Mouse (Mus musculus): Measurements from ENCODE around the gene Mrpl40. TPM values are rescaled to one million over a fixed set of nuclear protein-coding genes. Genes with fewer than 3 reads are reported as not detected.
"Not testable (repeated sequence)": the region's sequence is repeated elsewhere in the genome, so short reads cannot be mapped to it uniquely, and the experiment has no call there.

The Mrpl40 gene
- polyA plus RNA-seq, 1 experiment = 15.6 TPM

DNA sequence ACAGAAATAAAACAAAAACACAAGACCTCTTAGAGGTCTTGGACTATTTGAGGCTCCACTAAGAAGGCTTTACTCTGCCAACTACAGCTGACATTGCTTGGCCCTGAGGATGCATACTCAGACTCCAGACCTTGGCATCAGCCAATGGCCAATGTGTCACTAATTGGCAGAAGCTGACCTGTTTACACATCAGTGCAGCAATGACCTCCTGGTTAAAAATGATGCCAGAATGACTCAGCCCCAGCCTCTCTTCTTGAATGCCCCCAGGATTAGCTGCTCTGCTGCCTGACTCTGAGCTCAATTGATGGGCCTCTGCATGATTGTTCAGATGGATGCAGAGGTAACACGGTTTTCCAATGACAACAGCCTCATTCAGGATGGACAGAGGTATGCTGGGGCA lies 16.5 kb downstream of the Mrpl40 start:
- 68% methylated on average over 1 of the region's 1 CpGs for WGBS
- DNase-seq = no peak
- TF ChIP-seq POLR2A (IDR thresholded peaks at IDR 0.05; ENCODE audit: control insufficient read depth, extremely low read depth, insufficient read depth, low read length, poor library complexity) = no peak

DNA sequence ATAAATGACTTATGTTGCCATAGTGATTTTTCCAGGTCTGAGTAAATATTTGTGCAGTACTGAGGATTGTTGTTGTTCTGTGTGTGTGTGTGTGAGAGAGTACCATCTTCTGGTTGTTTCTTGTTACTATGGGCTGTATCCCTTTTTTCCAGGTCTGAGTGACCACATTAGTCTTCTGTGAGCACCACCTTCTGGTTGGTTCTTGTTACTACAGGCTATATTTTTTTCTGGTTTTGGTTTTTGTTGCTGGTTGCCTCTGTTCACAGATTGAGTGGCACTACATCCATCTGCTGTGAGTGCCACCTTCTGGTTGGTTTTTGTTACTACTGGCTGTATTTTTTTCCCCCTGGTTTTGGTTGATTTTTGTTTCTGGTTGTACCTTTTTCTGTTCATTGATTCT lies 18.1 kb downstream of the Mrpl40 start:
- peak; percentile 37 for DNase-seq
- TF ChIP-seq CTCF (IDR thresholded peaks at IDR 0.05; ENCODE audit: borderline replicate concordance, control insufficient read depth, extremely low read depth, insufficient read depth, low read length, poor library complexity) (no peak), POLR2A (IDR thresholded peaks at IDR 0.05; ENCODE audit: control insufficient read depth, extremely low read depth, insufficient read depth, low read length, poor library complexity) (no peak)
- no peaks in the 10 kb centered on the region for H3K4me1 ChIP-seq (replicated peaks; ENCODE audit: control insufficient read depth, insufficient read depth, low read length)
- no peak overlapping the region for H3K27ac ChIP-seq (ENCODE audit: control insufficient read depth, insufficient read depth, low read length)
- H3K36me3 ChIP-seq (ENCODE audit: control insufficient read depth, insufficient read depth, low read length) = no peaks in the 10 kb centered on the region
- H3K27me3 ChIP-seq (ENCODE audit: control insufficient read depth, insufficient read depth, low read length) = no peaks in the 10 kb centered on the region
- no peak overlapping the region for H3K4me3 ChIP-seq (ENCODE audit: control insufficient read depth, insufficient read depth, low read length)

More for the DNA sequence above, 16.5 kb downstream of the Mrpl40 start:
- no peak overlapping the region for H3K27ac ChIP-seq (ENCODE audit: control insufficient read depth, insufficient read depth, low read length)
- no peak overlapping the region for H3K4me3 ChIP-seq (ENCODE audit: control insufficient read depth, insufficient read depth, low read length)
- H3K36me3 ChIP-seq (ENCODE audit: control insufficient read depth, insufficient read depth, low read length) = no peaks in the 10 kb centered on the region
- H3K4me1 ChIP-seq (replicated peaks; ENCODE audit: control insufficient read depth, insufficient read depth, low read length) = no peaks in the 10 kb centered on the region
- no peaks in the 10 kb centered on the region for H3K27me3 ChIP-seq (ENCODE audit: control insufficient read depth, insufficient read depth, low read length)

DNA sequence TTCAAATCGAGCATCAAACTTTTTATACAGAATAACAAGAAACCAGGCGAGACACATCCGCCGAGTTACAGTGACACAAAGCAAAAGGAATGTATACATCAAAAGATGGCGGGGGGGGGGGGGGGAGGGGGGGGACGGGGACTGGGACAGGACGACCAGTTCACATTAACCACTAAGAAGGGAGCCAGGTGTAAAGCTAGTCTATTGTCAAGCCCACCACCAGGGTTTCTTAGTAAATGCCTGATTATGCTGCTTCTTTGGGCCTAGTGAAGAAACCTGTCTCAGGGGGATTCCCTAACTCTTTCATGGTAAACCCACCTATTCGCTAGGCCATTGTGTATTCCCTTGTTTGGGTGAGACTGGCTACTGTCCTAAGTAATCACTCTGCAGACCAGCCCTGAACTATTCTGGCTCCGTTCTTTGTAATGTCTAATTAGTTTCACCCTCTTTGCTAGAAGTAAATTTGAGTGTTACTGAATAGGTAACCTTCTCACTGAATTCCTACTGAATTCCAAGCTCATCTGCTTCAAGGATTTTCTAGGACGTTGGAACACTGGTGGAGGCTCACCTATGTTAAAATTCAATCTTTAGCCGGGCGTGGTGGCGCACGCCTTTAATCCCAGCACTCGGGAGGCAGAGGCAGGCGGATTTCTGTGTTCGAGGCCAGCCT lies 27.0 kb downstream of the Mrpl40 start:
- not testable (repeated sequence) for H3K4me1 ChIP-seq (replicated peaks; ENCODE audit: control insufficient read depth, insufficient read depth, low read length); H3K27ac ChIP-seq (ENCODE audit: control insufficient read depth, insufficient read depth, low read length); H3K27me3 ChIP-seq (ENCODE audit: control insufficient read depth, insufficient read depth, low read length); H3K36me3 ChIP-seq (ENCODE audit: control insufficient read depth, insufficient read depth, low read length); H3K4me3 ChIP-seq (ENCODE audit: control insufficient read depth, insufficient read depth, low read length); DNase-seq
- WGBS = 91% methylated on average over 16 of the region's 17 CpGs

DNA sequence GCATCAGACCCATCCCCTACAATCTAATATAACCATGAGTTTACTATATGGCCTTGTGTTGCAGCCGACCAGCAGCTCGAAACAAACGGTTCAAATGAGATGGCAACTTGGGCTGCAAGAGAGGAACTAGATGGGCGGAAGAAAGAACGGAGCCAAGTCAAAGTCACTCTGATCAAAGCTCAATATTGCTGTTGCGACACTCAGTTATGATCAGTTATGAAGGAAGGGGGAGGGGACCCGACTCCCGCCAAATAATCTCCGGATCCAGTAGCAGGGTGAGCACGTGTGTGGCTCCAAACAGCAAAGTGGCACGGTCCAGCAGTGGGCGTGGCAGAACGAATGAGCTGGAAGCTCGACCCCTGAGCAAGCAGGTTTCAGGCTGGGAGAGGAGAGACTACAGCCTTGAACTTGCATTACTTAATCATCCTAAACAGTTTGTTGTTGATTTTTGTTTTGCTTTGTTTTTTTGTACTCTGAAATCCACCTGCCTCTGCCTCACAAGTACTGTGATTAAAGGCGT lies 30.3 kb downstream of the Mrpl40 start:
- DNase-seq = no peak
- Histone ChIP-seq H3K27me3 (ENCODE audit: control insufficient read depth, insufficient read depth, low read length) (no peaks in the 10 kb centered on the region), H3K4me1 (replicated peaks; ENCODE audit: control insufficient read depth, insufficient read depth, low read length) (no peaks in the 10 kb centered on the region), H3K4me3 (ENCODE audit: control insufficient read depth, insufficient read depth, low read length) (no peak overlapping the region), H3K27ac (ENCODE audit: control insufficient read depth, insufficient read depth, low read length) (no peak overlapping the region), H3K36me3 (ENCODE audit: control insufficient read depth, insufficient read depth, low read length) (no peaks in the 10 kb centered on the region)
- WGBS = 94% methylated on average over 15 of the region's 15 CpGs
- no peak for TF ChIP-seq CTCF (IDR thresholded peaks at IDR 0.05; ENCODE audit: borderline replicate concordance, control insufficient read depth, extremely low read depth, insufficient read depth, low read length, poor library complexity)
- no peak for TF ChIP-seq POLR2A (IDR thresholded peaks at IDR 0.05; ENCODE audit: control insufficient read depth, extremely low read depth, insufficient read depth, low read length, poor library complexity)

DNA sequence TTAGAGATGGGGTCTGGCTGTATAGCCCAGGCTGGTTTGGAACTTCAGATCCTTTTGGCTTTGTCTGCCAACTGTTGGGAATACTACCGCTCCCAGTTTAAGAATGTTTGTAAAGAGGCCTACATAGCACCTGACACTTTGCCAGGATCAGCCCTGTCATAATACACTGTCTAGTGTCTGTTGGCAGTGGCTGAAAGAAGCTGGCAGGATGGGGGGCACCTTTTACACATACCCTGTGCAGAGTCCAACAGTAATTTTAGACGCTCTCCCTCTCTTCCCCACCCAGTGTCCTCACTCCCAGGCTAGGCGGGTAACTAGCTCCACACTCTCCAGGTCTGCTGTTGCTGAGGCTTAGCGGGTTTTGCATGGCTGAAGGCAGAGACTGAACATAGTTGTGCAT lies 38.3 kb downstream of the Mrpl40 start:
- no peak for DNase-seq
- no peak overlapping the region for H3K27ac ChIP-seq (ENCODE audit: control insufficient read depth, insufficient read depth, low read length)
- no peaks in the 10 kb centered on the region for H3K27me3 ChIP-seq (ENCODE audit: control insufficient read depth, insufficient read depth, low read length)
- H3K4me1 ChIP-seq (replicated peaks; ENCODE audit: control insufficient read depth, insufficient read depth, low read length) = peaks cover 2% of the 10 kb centered on the region
- WGBS = 98% methylated on average over 4 of the region's 4 CpGs
- no peak for TF ChIP-seq CTCF (IDR thresholded peaks at IDR 0.05; ENCODE audit: borderline replicate concordance, control insufficient read depth, extremely low read depth, insufficient read depth, low read length, poor library complexity)
- no peak for TF ChIP-seq POLR2A (IDR thresholded peaks at IDR 0.05; ENCODE audit: control insufficient read depth, extremely low read depth, insufficient read depth, low read length, poor library complexity)
- H3K4me3 ChIP-seq (ENCODE audit: control insufficient read depth, insufficient read depth, low read length) = no peak overlapping the region
- H3K36me3 ChIP-seq (ENCODE audit: control insufficient read depth, insufficient read depth, low read length) = peaks cover 7% of the 10 kb centered on the region; the same call in 1 of the 2 replicates

DNA sequence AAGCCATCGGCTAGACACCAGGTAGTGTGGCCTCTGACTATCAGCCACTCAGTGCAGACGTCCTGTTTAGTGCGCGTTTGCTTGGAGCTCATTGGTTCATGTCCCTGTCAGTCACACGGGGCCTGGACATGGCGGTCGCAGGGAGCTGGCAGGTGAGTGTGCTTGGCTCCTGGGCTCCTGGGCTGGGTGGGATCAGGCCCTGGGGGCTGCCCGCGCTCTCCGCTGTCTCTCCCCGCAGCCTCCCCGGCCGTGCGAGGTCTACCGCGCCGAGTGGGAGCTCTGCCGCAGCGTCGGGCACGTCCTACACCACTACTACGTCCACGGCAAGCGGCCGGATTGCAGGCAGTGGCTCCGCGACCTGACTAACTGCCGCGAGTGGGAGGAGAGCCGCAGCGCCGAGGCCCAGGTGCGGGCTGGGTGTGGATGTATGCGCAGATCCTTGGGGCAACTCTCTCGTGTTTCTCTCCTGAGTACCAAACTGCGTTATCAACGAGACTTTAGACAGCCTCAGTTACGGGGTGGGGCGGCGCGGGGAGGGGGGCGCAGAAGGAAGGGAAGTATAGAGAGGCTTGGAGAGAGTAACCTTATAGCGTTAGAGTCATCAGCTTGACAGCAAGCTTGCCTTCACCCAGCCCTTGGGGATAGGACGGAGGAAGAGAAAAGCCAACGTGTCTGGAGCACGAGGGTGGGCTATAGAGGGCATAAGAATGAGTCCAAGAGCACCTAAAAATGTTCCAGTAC lies 40.0 kb downstream of the Mrpl40 start, which contains the start of the genes 2510002D24Rik and Gm28539:
2510002D24Rik (plus strand) TSS at position 111 of the 741 bp plus-strand sequence.
Gm28539 (plus strand) TSS at position 117 of the 741 bp plus-strand sequence.
- H3K36me3 ChIP-seq (ENCODE audit: control insufficient read depth, insufficient read depth, low read length) = peaks cover 16% of the 10 kb centered on the region
- DNase-seq = peak; percentile 95

More for the DNA sequence above, 40.0 kb downstream of the Mrpl40 start, which contains the start of the genes 2510002D24Rik and Gm28539:
- Histone ChIP-seq H3K27ac (ENCODE audit: control insufficient read depth, insufficient read depth, low read length) (no peak within 1 kb of the TSS), H3K4me3 (ENCODE audit: control insufficient read depth, insufficient read depth, low read length) (peak within 1 kb of the TSS; percentile 72), H3K4me1 (replicated peaks; ENCODE audit: control insufficient read depth, insufficient read depth, low read length) (peaks cover 2% of the 10 kb centered on the region), H3K27me3 (ENCODE audit: control insufficient read depth, insufficient read depth, low read length) (no peaks in the 10 kb centered on the region)
- WGBS = 1% methylated on average over 46 of the region's 46 CpGs
- TF ChIP-seq CTCF (IDR thresholded peaks at IDR 0.05; ENCODE audit: borderline replicate concordance, control insufficient read depth, extremely low read depth, insufficient read depth, low read length, poor library complexity) (no peak), POLR2A (IDR thresholded peaks at IDR 0.05; ENCODE audit: control insufficient read depth, extremely low read depth, insufficient read depth, low read length, poor library complexity) (peak; percentile 87)
